Mouse (Mus musculus) C2C12 (cell line): ENCODE data around the gene Vmn2r9. TPM values are rescaled to one million over a fixed set of nuclear protein-coding genes. Genes with fewer than 3 reads are reported as not detected.

ENCODE experiments used
- polyA plus RNA-seq: library from polyadenylated mRNA; unstranded; fragments of >200 nt; fragmentation: generic; extraction: Trizol; gene quantifications from one replicate; pipeline ENCODE4 v1.2.1, GENCODE M21; 2012; ENCODE audit warnings: missing spikeins

Gene Vmn2r9
- polyA plus RNA-seq, 1 experiment, result not detected

Other genes with a start within 250 kb of the Vmn2r9 start
- 44.0 TPM for gene Gak, start 222.8 kb downstream of the Vmn2r9 start, polyA plus RNA-seq
- gene Tmem175, start 222.8 kb downstream of the Vmn2r9 start, polyA plus RNA-seq, result 9.1 TPM
- 1.1 TPM for gene Idua, start 192.3 kb downstream of the Vmn2r9 start, polyA plus RNA-seq
- 4.7 TPM for gene Dgkq, start 182.9 kb downstream of the Vmn2r9 start, polyA plus RNA-seq
- gene Slc26a1, start 177.0 kb downstream of the Vmn2r9 start, polyA plus RNA-seq, result 0.11 TPM
- 30.9 TPM for gene Fgfrl1, start 160.2 kb downstream of the Vmn2r9 start, polyA plus RNA-seq
- gene Rnf212, start 77.6 kb downstream of the Vmn2r9 start, polyA plus RNA-seq, result not detected
- not detected for gene Tmed11, start 57.2 kb downstream of the Vmn2r9 start, polyA plus RNA-seq
- gene Vmn2r8, start 43.8 kb downstream of the Vmn2r9 start, polyA plus RNA-seq, result not detected
- gene Vmn2r10, start 153.9 kb upstream of the Vmn2r9 start, polyA plus RNA-seq, result not detected
- gene Vmn2r11, start 207.0 kb upstream of the Vmn2r9 start, polyA plus RNA-seq, result not detected
- not detected for gene Vmn2r12, start 245.3 kb upstream of the Vmn2r9 start, polyA plus RNA-seq